Mouse (Mus musculus) liver, embryonic 14.5 days (tissue): ENCODE data around the gene Tmod2.

Source experiments
- CTCF ChIP-seq: IDR thresholded peaks from 2 replicates; pipeline ENCODE4 v1.5.1; 2016; ENCODE audit warnings: antibody characterized with exemption, low read depth, control low read depth
- EP300 ChIP-seq: IDR thresholded peaks from 2 replicates; pipeline ENCODE4 v1.6.1; 2016; ENCODE audit warnings: antibody characterized with exemption, low read depth

GRCm38 (mm10) chr9:75561040-75561669 lies 50.0 kb downstream of the Tmod2 start:
- TF ChIP-seq CTCF = no peak
- TF ChIP-seq EP300 = no peak
